Mouse (Mus musculus): ENCODE results near the gene Coa3.

The Coa3 gene

DNA sequence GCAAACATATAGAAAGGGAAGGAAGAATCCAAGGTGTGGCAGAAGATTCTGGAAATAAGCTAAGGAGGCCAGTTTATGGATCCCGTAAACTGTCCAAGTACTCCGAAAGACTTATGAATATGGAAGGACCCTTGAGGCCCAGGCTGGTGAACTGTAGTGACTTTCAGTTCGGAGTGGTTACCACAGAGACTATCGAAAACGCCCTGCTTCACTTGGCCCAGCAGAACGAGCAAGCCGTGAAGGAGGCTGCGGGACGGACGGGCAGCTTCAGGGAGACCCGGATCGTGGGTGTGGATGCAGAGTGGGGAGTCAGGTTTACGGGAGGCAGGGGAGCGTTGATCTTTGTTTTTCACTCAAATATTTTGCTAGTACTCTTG is 267 bp upstream of the Coa3 start:
- no peak for DNase-seq

DNA sequence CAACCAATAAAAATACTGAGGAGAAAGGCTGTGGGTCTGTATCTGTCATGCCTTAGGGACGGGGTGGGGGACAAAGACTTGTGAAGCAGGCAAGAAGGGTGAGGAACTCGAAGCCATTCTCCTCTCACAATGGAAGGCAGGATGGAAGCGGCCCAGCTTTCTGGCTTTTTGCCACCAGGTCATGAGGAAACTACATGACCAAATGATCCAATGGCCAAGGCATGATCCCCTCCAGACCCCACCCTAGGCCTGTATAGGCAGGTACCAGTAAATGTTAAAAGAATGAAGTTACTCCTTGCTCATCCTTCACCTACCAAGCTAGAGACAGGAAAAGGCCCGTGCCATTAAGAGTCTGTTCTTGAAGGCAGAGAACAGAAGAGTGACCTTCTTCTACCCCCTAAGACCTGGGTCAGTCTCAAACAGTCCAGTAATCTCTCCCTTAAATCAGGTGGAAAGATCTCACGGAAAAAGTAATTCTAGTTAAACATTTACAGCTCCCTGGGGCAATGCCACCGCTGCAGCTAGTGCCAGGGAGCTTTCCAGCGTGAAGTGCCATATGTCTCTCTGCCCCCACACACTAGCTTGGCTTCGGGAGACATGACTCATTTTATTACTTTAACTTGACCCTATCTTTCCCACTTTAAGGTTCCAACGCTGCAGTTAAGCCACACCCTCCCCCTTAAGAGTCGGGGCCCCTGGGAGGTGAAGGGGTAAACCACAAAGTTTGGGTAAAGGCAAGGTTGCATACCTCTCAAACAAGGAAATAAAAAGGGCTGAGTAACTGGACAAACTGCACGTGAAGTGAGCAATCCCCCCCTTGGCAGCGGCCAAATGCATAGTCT is 1.3 kb downstream of the Coa3 start:
- no peak for DNase-seq

DNA sequence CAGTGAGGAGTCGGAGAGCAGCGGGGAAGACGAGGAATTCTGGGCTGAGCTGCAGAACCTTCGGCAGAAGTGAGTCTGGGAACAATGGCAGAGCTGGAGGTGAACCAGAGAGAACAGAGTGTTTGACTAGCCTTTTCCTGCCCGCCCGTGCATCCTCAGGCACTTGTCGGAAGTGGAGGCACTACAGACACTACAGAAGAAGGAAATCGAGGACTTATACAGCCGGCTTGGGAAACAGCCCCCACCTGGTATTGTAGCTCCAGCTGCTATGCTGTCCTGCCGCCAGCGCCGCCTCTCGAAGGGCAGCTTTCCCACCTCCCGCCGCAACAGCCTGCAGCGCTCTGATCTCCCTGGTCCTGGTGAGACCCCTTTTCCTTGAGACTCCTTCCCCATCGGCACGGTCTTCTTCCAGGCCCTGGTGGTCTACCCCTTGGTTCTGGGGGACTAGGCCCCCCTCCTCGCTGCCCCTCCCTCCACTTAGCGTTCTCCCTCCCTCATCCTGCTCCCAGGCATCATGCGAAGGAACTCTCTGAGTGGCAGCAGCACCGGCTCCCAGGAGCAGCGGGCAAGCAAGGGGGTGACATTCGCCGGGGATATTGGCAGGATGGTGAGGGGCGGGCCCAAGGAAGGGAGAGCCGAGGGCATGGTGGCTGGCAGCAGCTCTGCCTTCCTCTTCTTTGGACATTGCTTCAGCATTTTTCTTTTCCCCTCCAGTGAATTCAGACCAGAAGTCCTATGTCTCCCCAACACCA is 2.4 kb downstream of the Coa3 start:
- DNase-seq = no peak

DNA sequence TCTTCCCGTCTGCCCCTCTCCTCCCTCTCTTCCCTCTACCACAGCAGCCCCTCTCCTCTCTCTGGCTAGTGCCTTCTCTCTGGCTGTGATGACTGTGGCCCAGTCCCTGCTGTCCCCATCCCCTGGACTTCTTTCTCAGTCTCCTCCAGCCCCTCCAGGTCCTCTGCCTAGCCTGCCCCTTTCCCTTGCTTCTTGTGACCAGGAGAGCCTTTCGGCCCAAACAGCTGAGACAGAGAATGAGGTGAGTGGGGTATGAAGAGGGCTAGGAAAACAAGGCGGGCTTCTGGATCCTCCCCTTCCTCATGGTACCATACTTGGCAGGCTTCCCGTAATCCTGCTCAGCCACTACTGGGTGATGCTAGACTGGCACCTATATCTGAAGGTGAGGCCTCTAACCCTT is 3.6 kb downstream of the Coa3 start:
- no peak for DNase-seq

DNA sequence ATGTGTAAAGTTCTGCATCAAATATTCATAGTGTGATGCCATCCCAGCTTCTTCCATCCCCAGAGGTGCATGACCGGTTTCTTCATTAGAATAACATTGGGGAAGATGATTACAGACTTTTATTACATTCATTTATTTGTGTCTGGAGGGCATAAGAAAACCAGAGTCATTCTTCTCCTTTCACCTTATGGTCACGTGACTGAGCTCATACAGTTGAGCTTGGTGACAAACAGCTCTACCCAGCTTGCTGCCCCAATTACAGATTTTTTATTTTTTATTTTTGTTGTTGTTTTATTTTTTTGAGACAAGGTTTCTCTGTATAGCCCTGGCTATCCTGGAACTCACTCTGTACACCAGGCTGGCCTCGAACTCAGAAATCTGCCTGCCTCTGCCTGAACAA is 6.5 kb downstream of the Coa3 start:
- no peak for DNase-seq

DNA sequence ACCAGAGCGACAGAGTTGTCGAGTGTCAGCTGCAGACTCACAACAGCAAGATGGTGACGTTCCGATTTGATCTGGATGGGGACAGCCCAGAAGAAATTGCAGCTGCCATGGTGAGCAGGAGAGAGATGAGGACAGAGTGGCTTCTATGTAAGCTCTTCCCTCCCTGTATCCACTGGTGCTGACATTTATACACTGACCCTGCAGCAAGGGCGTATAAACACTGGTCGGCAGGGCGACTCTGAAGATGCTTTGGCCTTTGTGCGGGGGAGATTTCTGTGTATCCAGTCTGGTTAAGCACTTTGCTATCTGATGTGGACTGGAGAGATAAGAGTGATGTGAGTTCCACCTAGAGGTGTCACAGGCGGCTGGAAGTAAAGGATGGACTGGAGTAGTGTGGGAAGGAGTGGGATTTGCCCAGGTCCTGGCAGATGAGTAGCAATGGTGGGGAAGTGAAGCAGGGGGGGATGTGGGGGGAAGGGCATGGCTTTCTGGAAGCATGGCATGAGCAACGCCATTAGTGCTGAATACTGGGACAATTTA is 9.3 kb downstream of the Coa3 start:
- DNase-seq = no peak

DNA sequence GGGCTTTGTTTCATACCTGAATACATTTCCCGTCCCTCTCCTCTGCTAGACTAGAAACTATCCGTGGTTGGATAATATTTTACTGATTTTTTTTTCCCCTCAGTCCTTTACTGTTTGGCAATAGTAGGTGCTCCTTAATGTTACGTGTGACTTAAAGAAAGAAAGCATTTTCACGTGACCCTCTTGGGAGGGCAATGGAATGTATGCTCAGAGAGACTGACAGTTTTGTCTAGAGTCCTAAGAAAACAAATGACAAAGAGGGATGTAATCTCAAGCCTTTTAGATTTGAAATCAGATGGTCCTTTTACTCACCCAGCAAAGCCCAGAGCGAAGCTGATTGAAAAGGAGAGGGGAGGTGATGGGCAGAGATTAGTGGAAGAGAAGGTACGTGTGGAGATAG is 13.0 kb downstream of the Coa3 start:
- no peak for DNase-seq

DNA sequence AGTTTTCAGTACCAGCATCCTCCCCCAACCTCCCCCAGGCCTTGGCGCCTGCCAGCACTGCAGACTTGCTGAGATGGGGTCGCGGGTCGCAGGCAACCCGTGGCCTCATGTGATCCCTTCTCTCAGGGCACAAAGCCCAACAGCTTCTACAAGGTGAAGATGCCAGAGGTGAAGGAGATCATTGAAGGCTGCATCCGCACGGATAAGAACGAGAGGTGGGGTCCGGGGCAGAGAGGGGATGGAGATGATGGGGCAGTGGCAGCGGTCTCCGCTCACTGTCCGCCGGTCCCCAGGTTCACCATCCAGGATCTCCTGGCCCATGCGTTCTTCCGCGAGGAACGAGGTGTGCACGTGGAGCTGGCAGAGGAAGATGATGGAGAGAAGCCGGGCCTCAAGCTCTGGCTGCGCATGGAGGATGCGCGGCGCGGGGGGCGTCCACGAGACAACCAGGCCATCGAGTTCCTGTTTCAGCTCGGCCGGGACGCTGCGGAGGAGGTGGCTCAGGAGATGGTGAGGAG is 13.9 kb downstream of the Coa3 start:
- DNase-seq = no peak

DNA sequence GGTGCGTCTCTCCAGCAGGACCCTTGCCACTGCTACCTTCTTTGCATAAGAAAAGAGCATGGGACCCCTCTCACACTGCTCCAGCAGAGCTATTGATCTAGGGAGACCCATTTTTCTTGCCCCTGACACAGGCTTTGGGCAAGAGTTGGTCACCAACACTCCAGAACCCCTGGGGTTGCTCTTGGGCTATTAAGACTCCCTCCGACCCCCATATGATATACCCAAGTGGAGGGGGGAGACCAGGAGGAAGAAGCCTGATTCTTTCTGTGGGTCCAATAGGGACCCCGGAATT is 15.0 kb downstream of the Coa3 start:
- no peak for DNase-seq

DNA sequence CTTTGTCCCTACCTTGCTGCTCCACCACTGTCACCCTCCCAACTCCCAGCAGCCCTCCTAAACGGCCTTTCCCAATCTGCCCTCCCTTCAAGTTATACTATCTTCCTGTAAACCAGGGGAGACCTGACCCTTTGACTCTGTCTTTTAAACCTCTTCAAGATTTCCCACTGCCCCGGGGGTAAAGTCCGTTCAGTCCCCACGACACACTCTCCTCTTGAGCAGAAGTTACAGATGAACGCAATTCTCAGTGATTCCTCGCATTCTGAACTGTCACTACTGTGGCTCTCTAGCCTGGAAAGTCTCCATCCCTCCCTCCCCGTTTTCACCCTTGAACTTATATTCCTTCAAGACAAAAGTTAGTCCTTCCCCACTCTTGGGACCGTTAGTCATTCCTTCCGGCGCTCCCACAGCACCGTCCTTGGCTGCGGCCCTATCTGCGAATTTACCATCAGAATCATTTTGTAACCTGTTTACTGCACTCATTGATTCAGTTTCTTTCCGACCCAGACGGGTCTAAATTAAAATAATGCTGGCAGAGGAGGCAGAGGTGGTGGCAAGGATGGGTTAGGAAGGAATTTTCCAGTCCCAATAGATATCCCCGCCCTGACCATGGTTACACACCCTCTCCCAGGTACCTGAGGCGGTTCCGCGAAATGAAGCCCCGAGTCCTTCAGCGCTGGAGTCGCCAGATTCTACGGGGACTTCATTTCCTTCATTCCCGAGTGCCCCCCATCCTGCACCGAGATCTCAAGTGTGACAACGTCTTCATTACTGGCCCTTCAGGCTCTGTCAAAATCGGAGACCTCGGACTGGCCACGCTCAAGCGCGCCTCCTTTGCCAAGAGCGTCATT is 15.6 kb downstream of the Coa3 start:
- DNase-seq = no peak

DNA sequence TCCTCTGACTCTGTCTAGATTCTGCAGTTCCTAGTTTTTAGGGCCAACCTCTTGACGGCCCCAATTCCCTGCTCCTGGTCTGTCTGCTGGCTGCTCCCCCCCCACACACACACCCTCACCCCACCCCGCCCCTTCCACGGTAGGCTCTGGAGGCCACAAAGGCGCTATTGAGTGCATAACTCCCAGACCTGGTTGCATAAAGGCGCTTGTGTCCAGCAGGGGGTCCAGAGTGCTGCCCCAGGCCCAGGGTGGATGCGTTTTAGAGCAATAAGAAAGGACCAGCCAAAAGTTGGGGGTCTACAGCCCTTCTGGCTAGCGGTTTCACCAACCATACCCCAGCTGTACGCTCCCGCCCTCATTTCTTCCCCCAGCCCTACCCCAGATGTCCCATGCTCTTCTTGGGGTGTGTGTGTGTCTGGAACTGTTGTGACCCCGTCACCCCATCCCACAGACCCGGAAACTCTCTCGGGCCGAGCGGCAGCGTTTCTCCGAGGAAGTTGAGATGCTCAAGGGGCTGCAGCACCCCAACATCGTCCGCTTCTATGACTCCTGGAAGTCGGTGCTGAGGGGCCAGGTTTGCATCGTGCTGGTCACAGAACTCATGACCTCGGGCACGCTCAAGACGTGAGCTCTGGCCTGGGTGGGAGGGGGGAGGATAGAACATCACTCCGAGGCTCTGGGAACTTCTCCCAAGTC is 16.5 kb downstream of the Coa3 start:
- DNase-seq = no peak

DNA sequence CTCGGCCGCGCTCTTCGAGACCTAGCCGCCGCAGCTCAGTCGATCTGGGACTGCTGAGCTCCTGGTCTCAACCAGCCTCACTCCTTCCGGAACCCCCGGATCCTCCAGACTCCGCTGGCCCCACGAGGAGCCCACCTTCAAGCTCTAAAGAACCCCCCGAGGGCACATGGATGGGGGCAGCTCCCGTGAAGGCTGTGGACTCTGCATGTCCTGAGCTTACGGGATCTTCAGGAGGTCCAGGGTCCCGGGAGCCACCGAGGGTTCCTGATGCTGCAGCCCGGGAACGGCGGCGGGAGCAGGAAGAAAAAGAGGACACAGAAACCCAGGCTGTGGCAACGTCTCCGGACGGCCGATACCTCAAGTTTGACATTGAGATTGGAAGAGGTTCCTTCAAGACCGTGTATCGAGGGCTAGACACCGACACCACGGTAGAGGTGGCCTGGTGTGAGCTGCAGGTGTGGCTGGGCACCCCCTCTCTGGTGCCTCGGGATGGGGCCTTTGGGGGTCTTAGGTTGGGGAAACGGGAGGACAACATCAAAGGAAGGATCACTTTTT is 18.0 kb downstream of the Coa3 start:
- no peak for DNase-seq

DNA sequence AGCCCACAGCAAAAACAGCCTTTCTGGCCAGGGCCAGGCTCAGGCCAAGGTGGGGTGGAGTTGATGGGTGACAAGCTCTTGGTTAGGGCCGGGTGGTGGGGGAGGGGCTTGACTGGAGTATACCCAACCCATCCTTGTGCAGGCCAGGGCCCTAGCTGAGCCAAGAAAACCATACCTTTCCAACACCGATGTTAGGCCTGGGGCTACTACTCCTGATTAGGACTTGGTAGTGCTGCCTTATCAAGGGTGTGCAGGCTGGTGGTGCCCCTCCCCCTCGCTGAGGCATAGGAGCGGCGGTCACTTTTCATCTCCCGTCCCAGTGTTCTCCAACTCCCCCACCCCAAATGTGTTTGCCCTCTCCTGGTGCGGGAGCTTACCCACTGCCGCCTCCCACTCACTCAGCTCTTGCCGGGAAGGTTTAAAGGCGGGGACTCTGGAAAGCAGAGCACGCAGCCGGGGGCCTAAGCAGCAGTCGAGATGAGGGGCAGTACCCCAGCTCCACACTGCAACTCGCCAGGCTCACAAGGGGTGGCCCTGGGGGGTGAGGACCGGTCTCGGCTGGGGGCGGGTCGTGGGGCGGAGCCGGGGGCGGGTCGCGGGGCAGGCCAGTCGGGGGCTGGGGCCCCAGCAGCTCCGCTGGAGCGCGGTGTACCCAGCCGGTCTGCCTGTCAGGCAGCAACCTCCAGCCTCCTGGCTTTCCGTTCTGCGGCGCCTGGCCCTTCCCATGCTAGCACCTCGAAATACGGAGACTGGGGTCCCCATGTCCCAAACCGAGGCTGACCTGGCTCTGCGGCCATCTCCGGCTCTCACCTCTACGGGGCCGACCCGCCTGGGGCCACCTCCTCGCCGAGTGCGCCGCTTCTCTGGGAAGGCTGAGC is 18.7 kb downstream of the Coa3 start, which contains the start of gene Wnk4:
Wnk4 (plus strand) TSS at position 620 of the 878 bp plus-strand sequence.
- peak; percentile 37 for DNase-seq

DNA sequence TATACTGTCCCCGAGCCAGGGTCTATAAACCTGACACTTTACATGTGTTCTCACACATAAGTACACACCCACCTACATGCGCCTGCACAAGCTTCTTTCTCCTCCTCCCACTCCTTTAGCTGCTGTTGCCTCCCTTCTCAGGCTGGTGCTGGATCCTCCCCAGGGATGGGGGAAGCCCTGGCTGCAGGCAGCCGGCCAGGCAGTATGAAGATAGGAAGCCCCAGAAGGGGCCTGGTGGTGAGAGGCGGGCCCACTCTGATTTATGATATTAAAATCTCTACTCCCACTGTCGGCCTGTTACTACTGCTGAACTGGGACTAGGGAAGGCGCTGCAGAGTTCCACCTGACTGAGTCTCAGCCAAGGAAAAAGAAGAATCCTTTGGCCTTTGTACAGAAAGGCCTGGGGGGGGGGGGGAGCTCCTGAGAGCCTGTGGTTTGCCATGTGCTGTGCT is 19.6 kb downstream of the Coa3 start:
- DNase-seq = no peak

DNA sequence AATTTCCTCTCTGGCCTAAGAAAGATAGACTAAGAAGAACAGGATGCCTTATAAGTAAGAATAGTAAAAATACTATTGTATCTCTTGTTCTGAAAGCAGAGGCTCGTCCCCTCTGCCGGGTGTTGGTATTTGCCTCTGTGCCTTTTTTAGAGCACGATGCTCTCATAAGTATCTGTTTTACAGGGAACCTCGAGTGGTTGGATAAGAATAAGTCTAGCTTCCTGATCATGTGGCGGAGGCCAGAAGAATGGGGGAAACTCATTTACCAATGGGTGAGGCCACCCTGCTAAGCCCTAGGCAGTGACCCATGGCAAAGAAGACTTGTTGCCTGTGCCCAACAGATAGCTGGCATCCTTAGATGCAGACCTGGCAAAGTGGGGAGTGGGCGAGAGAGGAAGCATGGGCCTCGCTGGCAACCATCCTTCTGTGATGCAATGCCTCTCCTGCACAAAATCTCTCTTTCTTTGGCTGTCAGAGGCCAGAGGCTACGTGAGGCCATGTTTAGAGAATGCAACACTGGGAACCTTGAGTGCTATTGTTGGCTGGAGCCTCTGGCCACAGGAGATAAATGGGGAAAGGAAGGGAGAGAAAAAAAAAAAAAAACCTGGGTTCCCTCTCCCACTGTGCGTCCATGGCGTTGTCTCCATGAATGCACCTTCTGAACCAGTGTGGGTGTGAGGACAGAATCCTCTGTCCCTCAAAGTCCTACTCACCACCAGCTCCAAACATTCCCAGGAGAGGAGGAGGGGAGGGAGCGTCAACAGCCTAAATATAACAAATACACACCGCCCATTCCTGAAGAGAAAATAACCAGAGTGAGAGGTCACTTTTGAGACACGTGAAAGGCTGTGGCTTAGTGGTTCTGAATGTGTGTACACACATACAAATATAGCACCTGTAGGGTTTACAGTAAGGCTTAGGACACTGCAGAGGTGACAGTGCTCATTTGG is 22.8 kb downstream of the Coa3 start:
- no peak for DNase-seq

DNA sequence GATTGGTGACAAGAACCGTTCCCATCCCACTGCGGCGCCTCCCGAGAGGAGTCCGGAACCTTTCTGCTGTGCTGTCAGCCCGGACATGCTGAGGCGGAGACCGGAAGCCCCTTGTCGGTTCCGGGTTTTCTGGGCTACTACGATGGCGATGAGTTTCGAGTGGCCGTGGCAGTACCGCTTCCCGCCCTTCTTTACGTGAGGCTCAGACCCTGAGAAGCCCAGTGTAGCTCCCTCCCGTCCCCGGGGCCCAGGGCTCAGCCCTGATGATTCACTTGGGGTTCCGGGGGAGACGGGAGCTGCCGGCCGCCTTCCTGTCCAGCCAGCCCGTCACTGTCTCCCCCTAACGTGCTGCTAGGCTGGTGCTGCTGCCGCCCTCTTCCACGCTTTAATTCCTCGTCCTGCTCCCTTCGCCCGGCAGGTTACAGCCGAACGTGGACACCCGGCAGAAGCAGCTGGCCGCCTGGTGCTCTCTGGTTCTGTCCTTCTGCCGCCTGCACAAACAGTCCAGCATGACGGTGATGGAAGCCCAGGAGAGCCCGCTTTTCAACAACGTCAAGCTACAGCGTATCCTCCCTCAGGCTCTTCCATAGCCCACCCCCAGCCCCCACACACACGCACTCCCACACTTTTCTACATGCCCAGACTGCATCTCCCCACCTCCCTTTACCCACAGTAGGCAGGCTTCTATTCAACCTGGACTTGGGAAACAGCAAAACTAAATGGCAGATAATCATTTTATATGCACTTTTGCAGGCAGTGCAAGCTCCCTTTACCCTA is 25.1 kb downstream of the Coa3 start, which contains the start of gene Vps25:
Vps25 (plus strand) TSS at position 95 of the 777 bp plus-strand sequence.
- DNase-seq = peak; percentile 83

DNA sequence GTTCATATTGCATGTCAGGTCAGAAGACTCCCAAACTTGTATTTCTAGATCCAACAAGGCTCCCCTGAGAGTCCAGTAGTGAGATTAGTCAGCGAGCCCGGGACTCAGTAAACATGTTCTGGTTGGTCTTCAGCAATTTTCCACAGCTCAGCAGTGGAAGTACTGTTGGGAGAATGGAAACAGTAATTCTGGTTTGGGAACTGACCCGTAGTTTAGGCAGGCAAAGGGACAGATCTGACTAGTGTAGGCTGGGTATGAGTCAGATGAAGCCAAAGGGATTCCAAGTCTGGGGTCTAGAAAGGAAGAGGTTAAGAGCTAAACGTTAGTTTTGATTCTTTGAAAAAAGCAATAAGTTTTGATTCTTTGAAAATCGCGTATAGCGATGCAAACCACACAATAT is 26.0 kb downstream of the Coa3 start:
- DNase-seq = no peak

DNA sequence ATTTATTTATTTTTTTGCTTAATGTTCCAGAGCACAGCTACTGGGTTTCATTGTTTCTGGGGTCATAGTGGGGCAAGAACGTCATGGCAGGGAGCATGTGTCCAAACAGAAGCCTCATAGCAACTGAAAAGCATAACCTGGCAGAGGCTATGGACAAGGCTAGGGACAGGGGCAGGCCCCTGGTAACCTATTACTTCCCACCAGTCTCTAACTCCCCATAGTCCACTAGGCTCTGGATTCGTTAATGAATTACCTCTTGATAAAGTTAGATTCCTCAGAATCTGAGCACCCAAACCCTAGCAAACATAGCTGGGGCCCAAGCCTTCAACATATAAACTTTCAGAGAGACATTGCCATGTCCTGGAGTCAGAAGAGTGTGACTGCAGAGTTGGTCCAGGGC is 27.9 kb downstream of the Coa3 start:
- no peak for DNase-seq
